Mouse (Mus musculus): ENCODE measurements around the gene Nemf. TPM values are rescaled to one million over a fixed set of nuclear protein-coding genes. Genes with fewer than 3 reads are reported as not detected.
"Not testable (repeated sequence)": the region's sequence is repeated elsewhere in the genome, so short reads cannot be mapped to it uniquely, and the experiment has no call there.

The Nemf gene
- polyA plus RNA-seq, 1 experiment from 2014 or later, result 80.3 TPM

- Histone ChIP-seq H3K4me1 (ENCODE audit: insufficient read depth, low read length) (peaks cover 14% of the 10 kb centered on the region), H3K27me3 (ENCODE audit: insufficient read depth, low read length) (no peaks in the 10 kb centered on the region), H3K36me3 (ENCODE audit: insufficient read depth, low read length) (no peaks in the 10 kb centered on the region), H3K9me3 (ENCODE audit: low read length) (no peaks in the 10 kb centered on the region), H3K4me2 (replicated peaks; ENCODE audit: low read depth, low read length) (peak overlapping the region; percentile 73), H3K9ac (replicated peaks; ENCODE audit: low read length) (peak overlapping the region; percentile 82), H3K4me3 (ENCODE audit: low read length) (peak overlapping the region; percentile 57), H3K27ac (ENCODE audit: low read length) (peak overlapping the region; percentile 82)
- ATAC-seq (ENCODE audit: low FRiP score, low TSS enrichment), result 0 out of 2 replicates have a peak, but pooled peaks have one; percentile 36
- 5% methylated on average over 31 of the region's 32 CpGs for WGBS
Observed at GRCm38 (mm10) chr12:69363899-69364762, 7.2 kb upstream of the Nemf start.

GRCm38 (mm10) chr12:69363110-69363509 lies 6.1 kb upstream of the Nemf start:
- H3K27me3 ChIP-seq (ENCODE audit: insufficient read depth, low read length); H3K4me2 ChIP-seq (replicated peaks; ENCODE audit: low read depth, low read length); H3K27ac ChIP-seq (ENCODE audit: low read length); ATAC-seq (ENCODE audit: low FRiP score, low TSS enrichment); H3K9me3 ChIP-seq (ENCODE audit: low read length); H3K9ac ChIP-seq (replicated peaks; ENCODE audit: low read length); H3K4me3 ChIP-seq (ENCODE audit: low read length); H3K36me3 ChIP-seq (ENCODE audit: insufficient read depth, low read length): not testable (repeated sequence)
- 94% methylated on average over 7 of the region's 7 CpGs for WGBS
- H3K4me1 ChIP-seq (ENCODE audit: insufficient read depth, low read length), result peaks cover 14% of the 10 kb centered on the region

GRCm38 (mm10) chr12:69362388-69362787 lies 5.4 kb upstream of the Nemf start:
- Histone ChIP-seq H3K36me3 (ENCODE audit: insufficient read depth, low read length) (no peaks in the 10 kb centered on the region), H3K27me3 (ENCODE audit: insufficient read depth, low read length) (no peaks in the 10 kb centered on the region), H3K4me1 (ENCODE audit: insufficient read depth, low read length) (peaks cover 14% of the 10 kb centered on the region), H3K9me3 (ENCODE audit: low read length) (no peaks in the 10 kb centered on the region), H3K27ac (ENCODE audit: low read length) (peak overlapping the region; percentile 95; the same call in 1 of the 2 replicates), H3K4me3 (ENCODE audit: low read length) (no peak overlapping the region; the same call in 1 of the 2 replicates), H3K9ac (replicated peaks; ENCODE audit: low read length) (no peak overlapping the region), H3K4me2 (replicated peaks; ENCODE audit: low read depth, low read length) (peak overlapping the region; percentile 74)
- no peak for ATAC-seq (ENCODE audit: low FRiP score, low TSS enrichment)
- WGBS, result 47% methylated on average over 4 of the region's 4 CpGs

- ATAC-seq (ENCODE audit: low FRiP score, low TSS enrichment), result no peak
- Histone ChIP-seq H3K9me3 (ENCODE audit: low read length) (no peaks in the 10 kb centered on the region), H3K4me3 (ENCODE audit: low read length) (peak overlapping the region; percentile 53), H3K27ac (ENCODE audit: low read length) (peak overlapping the region; percentile 95), H3K4me1 (ENCODE audit: insufficient read depth, low read length) (peaks cover 14% of the 10 kb centered on the region), H3K36me3 (ENCODE audit: insufficient read depth, low read length) (no peaks in the 10 kb centered on the region), H3K4me2 (replicated peaks; ENCODE audit: low read depth, low read length) (peak overlapping the region; percentile 74), H3K9ac (replicated peaks; ENCODE audit: low read length) (peak overlapping the region; percentile 73), H3K27me3 (ENCODE audit: insufficient read depth, low read length) (no peaks in the 10 kb centered on the region)
- 4% methylated on average over 10 of the region's 10 CpGs for WGBS
Observed at GRCm38 (mm10) chr12:69361919-69362318, 5.0 kb upstream of the Nemf start.

GRCm38 (mm10) chr12:69360997-69361899 lies 4.3 kb upstream of the Nemf start:
- not testable (repeated sequence) for H3K27me3 ChIP-seq (ENCODE audit: insufficient read depth, low read length); H3K36me3 ChIP-seq (ENCODE audit: insufficient read depth, low read length); H3K9me3 ChIP-seq (ENCODE audit: low read length)
- WGBS, result under 1% methylated on average over 39 of the region's 50 CpGs
- Histone ChIP-seq H3K4me1 (ENCODE audit: insufficient read depth, low read length) (peaks cover 14% of the 10 kb centered on the region), H3K27ac (ENCODE audit: low read length) (peak overlapping the region; percentile 95), H3K9ac (replicated peaks; ENCODE audit: low read length) (peak overlapping the region; percentile 73), H3K4me3 (ENCODE audit: low read length) (peak overlapping the region; percentile 53), H3K4me2 (replicated peaks; ENCODE audit: low read depth, low read length) (peak overlapping the region; percentile 74)
- peak; percentile 96 for ATAC-seq (ENCODE audit: low FRiP score, low TSS enrichment)

GRCm38 (mm10) chr12:69360655-69360996 lies 3.7 kb upstream of the Nemf start:
- Histone ChIP-seq H3K4me3 (ENCODE audit: low read length) (no peak overlapping the region), H3K27ac (ENCODE audit: low read length) (no peak overlapping the region), H3K4me1 (ENCODE audit: insufficient read depth, low read length) (peaks cover 17% of the 10 kb centered on the region), H3K9me3 (ENCODE audit: low read length) (no peaks in the 10 kb centered on the region), H3K9ac (replicated peaks; ENCODE audit: low read length) (no peak overlapping the region), H3K27me3 (ENCODE audit: insufficient read depth, low read length) (no peaks in the 10 kb centered on the region), H3K36me3 (ENCODE audit: insufficient read depth, low read length) (no peaks in the 10 kb centered on the region), H3K4me2 (replicated peaks; ENCODE audit: low read depth, low read length) (no peak overlapping the region)
- 14% methylated on average over 5 of the region's 5 CpGs for whole genome bisulfite sequencing
- ATAC-seq (ENCODE audit: low FRiP score, low TSS enrichment), result no peak; the same call in 1 of the 2 replicates

- H3K27ac ChIP-seq (ENCODE audit: low read length), result peak overlapping the region; percentile 72; the same call in 1 of the 2 replicates
- H3K4me1 ChIP-seq (ENCODE audit: insufficient read depth, low read length), result peaks cover 14% of the 10 kb centered on the region
- H3K27me3 ChIP-seq (ENCODE audit: insufficient read depth, low read length), result no peaks in the 10 kb centered on the region
- no peaks in the 10 kb centered on the region for H3K9me3 ChIP-seq (ENCODE audit: low read length)
- peak overlapping the region; percentile 82 for H3K4me2 ChIP-seq (replicated peaks; ENCODE audit: low read depth, low read length)
- H3K36me3 ChIP-seq (ENCODE audit: insufficient read depth, low read length), result peaks cover 22% of the 10 kb centered on the region
- H3K4me3 ChIP-seq (ENCODE audit: low read length), result peak overlapping the region; percentile 83
- H3K9ac ChIP-seq (replicated peaks; ENCODE audit: low read length), result peak overlapping the region; percentile 91
- ATAC-seq (ENCODE audit: low FRiP score, low TSS enrichment), result no peak
- 4% methylated on average over 13 of the region's 13 CpGs for WGBS
Observed at GRCm38 (mm10) chr12:69357300-69357646, 308 bp upstream of the Nemf start.

GRCm38 (mm10) chr12:69351685-69352084 lies 5.3 kb downstream of the Nemf start:
- Histone ChIP-seq H3K9ac (replicated peaks; ENCODE audit: low read length) (no peak overlapping the region), H3K36me3 (ENCODE audit: insufficient read depth, low read length) (peaks cover 49% of the 10 kb centered on the region), H3K4me3 (ENCODE audit: low read length) (no peak overlapping the region), H3K4me1 (ENCODE audit: insufficient read depth, low read length) (peaks cover 8% of the 10 kb centered on the region; the same call in 1 of the 2 replicates), H3K9me3 (ENCODE audit: low read length) (no peaks in the 10 kb centered on the region), H3K27ac (ENCODE audit: low read length) (no peak overlapping the region), H3K4me2 (replicated peaks; ENCODE audit: low read depth, low read length) (no peak overlapping the region), H3K27me3 (ENCODE audit: insufficient read depth, low read length) (no peaks in the 10 kb centered on the region)
- no peak for ATAC-seq (ENCODE audit: low FRiP score, low TSS enrichment)
- 97% methylated on average over 1 of the region's 1 CpGs for WGBS

- 68% methylated on average over 2 of the region's 2 CpGs for WGBS
- no peaks in the 10 kb centered on the region for H3K27me3 ChIP-seq (ENCODE audit: insufficient read depth, low read length)
- ATAC-seq (ENCODE audit: low FRiP score, low TSS enrichment), result no peak
- H3K4me1 ChIP-seq (ENCODE audit: insufficient read depth, low read length), result no peaks in the 10 kb centered on the region
- no peak overlapping the region for H3K9ac ChIP-seq (replicated peaks; ENCODE audit: low read length)
- H3K4me3 ChIP-seq (ENCODE audit: low read length), result no peak overlapping the region
- no peak overlapping the region for H3K4me2 ChIP-seq (replicated peaks; ENCODE audit: low read depth, low read length)
- peaks cover 56% of the 10 kb centered on the region for H3K36me3 ChIP-seq (ENCODE audit: insufficient read depth, low read length)
- no peak overlapping the region for H3K27ac ChIP-seq (ENCODE audit: low read length)
- H3K9me3 ChIP-seq (ENCODE audit: low read length), result no peaks in the 10 kb centered on the region
Observed at GRCm38 (mm10) chr12:69349928-69350327, 7.0 kb downstream of the Nemf start.

All from kidney, embryonic 16.5 days (tissue).